Mouse (Mus musculus): ENCODE results near the gene Inha.

Gene Inha

GRCm38 (mm10) chr1:75558388-75559178 lies 51.7 kb downstream of the Inha start:
- no peak for DNase-seq (ENCODE audit: low read depth, low spot score)

- DNase-seq (ENCODE audit: low read depth, low spot score), result peak; percentile 85
Observed at GRCm38 (mm10) chr1:75559212-75559925, 52.5 kb downstream of the Inha start.
